Mouse (Mus musculus): ENCODE measurements around the gene Frmd5.
A peak's percentile ranks its signal among the peaks of the same experiment; 100 is the strongest.
"Not testable (repeated sequence)": the region's sequence is repeated elsewhere in the genome, so short reads cannot be mapped to it uniquely, and the experiment has no call there.

Gene Frmd5

GRCm38 (mm10) chr2:121571780-121572179, 235.1 kb downstream of the Frmd5 start:
- peak; percentile 94 for DNase-seq (ENCODE audit: low spot score)

- no peak for DNase-seq (ENCODE audit: low spot score)
Measured at GRCm38 (mm10) chr2:121570999-121571655, 235.8 kb downstream of the Frmd5 start.

DNA sequence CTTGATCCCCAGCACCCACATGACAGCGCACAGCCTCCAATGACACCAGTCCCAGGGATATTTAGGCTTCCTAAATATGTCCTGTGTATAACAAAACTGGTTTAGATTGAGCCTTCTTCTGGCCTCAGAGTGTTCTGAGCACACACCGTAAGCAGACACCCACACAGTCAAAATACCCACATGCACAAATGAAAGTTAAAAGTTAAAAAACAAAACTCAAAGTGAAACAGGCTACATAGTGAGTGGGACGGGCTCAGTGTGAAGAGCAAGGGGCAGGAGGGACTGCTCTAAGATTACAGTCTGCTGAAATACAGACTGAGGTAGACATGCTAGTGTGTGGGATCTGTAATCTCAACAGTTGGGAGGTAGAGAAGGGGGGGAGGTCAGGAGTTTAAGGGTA, 236.8 kb downstream of the Frmd5 start:
- no peak for DNase-seq (ENCODE audit: low spot score)

DNA sequence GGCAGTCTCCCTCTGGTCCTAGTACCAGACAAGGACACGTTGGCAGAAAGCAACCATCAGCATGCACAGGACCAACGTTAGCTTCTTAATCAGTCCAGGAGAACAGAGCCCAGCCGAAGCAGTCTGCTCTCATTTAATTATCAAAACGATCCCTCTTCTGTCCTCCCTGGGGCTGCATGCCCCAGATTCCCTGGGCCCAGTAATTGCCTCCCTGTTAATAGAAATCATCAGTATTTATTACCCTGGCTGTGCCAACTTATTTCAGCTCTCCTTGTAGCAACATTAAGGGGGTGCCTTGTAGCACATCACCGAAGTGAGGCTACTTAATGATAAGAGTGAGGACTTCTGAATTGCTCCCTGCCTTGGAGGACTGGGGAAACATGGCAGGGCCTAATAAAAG, 241.0 kb downstream of the Frmd5 start:
- DNase-seq (ENCODE audit: low spot score): no peak

- no peak for DNase-seq (ENCODE audit: low spot score)
Measured at GRCm38 (mm10) chr2:121563117-121563516, 243.8 kb downstream of the Frmd5 start.

- DNase-seq (ENCODE audit: low spot score): no peak
Measured at GRCm38 (mm10) chr2:121551271-121551670, 255.6 kb downstream of the Frmd5 start.

GRCm38 (mm10) chr2:121549630-121550029, 257.3 kb downstream of the Frmd5 start:
- no peak for DNase-seq (ENCODE audit: low spot score)

DNA sequence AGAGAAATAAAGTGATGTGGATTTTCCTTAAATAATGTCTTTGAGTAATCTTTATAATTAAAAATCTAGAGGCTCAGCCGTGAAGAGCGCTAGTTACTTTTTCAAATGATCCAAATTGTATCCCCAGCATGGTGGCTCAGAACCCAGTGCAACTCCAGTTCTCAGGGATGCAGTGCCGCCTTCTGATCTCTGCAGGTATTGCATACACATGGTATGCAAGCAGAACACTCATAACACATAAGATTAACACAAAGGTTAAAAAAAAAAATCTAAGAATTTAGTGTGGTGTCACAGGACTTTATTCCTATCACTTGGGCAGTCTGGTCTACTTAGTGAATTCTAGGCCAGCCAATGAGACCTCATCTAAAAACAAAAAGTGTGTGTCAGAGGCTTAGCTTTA, 262.1 kb downstream of the Frmd5 start:
- DNase-seq (ENCODE audit: low spot score): no peak

DNA sequence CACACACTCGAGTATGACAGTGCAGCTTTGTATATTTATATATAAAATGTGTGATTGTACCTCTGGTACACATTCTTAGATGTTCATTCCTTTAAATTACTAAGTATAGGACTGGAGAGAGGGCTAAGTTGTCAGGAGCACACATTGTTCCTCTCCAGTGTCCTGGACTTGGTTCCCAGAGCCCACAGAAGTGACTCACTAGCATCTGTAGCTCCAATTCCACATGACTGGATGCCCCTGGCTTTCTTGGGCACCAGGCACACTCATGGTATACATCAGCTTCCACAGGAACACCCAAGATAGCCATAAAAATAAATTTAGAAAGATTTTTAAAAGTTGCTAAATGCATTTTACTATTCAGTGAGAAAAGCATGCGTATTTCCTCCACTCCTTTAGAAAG, 281.8 kb downstream of the Frmd5 start:
- no peak for DNase-seq (ENCODE audit: low spot score)

- not testable (repeated sequence) for DNase-seq (ENCODE audit: low spot score)
Measured at GRCm38 (mm10) chr2:121522830-121523229, 284.1 kb downstream of the Frmd5 start.

DNA sequence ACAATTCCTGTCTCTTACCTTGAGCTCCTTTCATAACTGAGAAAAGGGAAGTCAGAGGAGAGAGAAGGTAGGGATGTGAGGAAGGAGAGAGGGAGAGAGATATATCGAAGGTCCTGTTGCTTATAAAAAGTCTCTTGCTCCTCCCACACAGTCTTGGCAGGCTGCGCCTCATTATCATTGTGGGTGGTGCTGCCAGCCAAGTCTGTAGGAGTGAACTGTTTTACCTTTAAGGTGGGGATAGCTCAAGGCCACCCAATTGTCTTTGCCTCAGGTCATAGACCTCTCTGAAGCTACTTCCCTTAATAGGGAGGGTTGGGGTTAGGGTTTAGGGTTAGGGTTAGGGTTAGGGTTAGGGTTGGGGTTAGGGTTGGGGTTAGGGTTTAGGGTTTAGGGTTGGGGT, 284.9 kb downstream of the Frmd5 start:
- no peak for DNase-seq (ENCODE audit: low spot score)

DNA sequence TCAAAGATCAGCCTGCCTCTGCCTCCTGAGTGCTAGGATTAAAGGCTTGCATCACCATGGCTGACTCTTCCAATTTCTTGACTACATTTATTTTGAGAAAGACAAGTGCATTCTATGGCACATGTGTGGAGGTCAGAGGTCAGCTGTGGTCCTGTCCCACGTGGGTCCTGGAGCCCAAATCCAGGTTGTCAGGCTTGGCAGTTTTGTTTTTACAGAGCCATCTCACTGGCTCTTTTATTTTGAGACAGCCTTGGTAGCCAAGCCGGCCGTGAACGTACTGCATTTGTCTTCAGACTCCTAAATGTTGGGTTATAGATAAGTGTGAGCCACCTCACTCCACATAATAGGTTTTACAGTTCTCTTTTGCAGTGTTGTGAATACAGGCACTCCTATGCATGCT, 288.2 kb downstream of the Frmd5 start:
- DNase-seq (ENCODE audit: low spot score): not testable (repeated sequence)

DNA sequence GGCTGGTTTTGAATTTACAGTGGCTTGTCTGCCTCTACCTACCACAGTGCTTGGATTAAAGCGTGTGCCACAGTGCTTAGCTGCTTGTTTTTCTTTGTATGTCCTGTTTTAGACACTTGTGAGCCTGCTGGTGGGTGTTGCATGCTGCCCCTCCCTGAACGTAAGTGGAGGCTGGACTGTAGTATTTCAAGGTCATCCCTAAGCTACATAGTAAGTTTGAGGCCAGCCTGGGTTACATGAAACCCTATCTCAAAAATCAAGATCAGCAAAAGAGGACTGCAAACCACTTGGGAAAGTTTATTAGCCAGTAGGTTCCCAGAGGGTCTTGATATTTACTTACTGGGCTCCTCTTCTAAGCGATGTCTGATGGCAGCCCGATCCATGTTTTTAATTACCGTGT, 288.8 kb downstream of the Frmd5 start:
- DNase-seq (ENCODE audit: low spot score): no peak

GRCm38 (mm10) chr2:121514211-121514610, 292.7 kb downstream of the Frmd5 start:
- DNase-seq (ENCODE audit: low spot score): no peak

GRCm38 (mm10) chr2:121512991-121513765, 293.7 kb downstream of the Frmd5 start:
- DNase-seq (ENCODE audit: low spot score): not testable (repeated sequence)

- no peak for DNase-seq (ENCODE audit: low spot score)
Measured at GRCm38 (mm10) chr2:121511401-121511800, 295.5 kb downstream of the Frmd5 start.

GRCm38 (mm10) chr2:121509584-121509983, 297.3 kb downstream of the Frmd5 start:
- no peak for DNase-seq (ENCODE audit: low spot score)

DNA sequence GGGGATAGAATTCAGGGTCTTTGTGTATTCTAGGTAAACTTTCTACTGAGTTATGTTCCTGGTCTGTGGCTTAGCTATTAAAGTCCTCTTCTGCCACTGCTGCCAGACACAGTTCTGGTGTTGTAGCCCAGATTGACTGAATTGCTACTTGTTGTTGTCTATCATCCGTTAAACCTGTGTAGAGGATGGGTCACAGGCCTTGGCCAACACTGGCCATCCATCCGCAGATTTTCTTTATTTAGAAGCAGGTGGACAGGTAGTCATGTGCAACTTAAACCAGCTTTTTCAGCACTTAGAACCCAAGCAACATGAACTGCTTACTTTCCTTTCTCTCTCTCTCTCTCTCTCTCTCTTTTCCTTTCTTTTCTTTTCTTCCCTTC, 298.9 kb downstream of the Frmd5 start:
- no peak for DNase-seq (ENCODE audit: low spot score)

DNA sequence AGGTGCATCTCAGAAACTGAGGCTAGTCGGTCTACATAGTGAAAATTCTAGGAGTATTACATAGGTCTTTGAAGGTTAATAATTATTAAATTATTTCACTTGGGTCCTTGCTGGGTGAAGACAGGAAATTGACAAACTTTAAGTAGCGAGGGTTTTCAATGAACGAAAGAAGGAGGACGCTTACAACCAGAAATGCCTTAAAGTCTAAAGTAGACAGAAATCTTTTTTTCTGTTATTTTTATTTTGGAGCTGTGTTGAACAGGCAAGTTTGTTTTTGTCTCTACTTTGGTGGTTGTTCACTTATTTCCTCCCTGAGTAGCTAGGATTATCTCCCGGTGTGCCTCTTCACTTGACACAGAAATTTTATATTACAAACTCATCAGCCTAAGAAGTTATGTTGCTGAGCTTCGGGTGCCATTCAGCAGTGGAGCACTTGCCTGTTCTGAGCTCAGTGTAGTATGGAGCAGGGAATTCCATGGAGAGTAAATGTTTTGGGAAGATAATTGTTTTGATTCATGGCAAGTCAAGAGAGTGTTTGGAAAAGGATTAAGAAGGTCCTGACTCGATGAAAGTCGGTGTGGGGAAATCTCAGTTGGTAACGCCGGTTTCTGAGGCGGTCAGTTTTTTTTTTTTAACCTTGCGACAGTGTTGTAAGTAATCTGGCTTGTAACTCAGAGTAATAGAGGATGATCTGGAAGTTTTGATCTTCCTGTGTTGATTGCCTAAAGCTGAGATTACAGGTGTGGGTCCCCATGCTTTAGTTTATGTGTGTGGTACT, 299.5 kb downstream of the Frmd5 start:
- no peak for DNase-seq (ENCODE audit: low spot score)

GRCm38 (mm10) chr2:121505942-121506882, 300.7 kb downstream of the Frmd5 start, which contains the start of the genes Mfap1a and Wdr76:
Gene Mfap1a, minus strand, starts transcription at chr2:121506665.
Gene Wdr76, plus strand, starts transcription at chr2:121506723.
- DNase-seq (ENCODE audit: low spot score): peak; percentile 58

GRCm38 (mm10) chr2:121501550-121501949, 305.3 kb downstream of the Frmd5 start:
- not testable (repeated sequence) for DNase-seq (ENCODE audit: low spot score)

Data from layer of hippocampus, adult 9-10 months (tissue).